Mouse (Mus musculus) layer of hippocampus, adult 11-12 months (tissue): ENCODE results near the gene Rpl26.

ENCODE experiments used
- DNase-seq: peaks from one replicate; pipeline ENCODE4 v3.0.0; 2022; ENCODE audit warnings: low spot score

Gene Rpl26

DNA sequence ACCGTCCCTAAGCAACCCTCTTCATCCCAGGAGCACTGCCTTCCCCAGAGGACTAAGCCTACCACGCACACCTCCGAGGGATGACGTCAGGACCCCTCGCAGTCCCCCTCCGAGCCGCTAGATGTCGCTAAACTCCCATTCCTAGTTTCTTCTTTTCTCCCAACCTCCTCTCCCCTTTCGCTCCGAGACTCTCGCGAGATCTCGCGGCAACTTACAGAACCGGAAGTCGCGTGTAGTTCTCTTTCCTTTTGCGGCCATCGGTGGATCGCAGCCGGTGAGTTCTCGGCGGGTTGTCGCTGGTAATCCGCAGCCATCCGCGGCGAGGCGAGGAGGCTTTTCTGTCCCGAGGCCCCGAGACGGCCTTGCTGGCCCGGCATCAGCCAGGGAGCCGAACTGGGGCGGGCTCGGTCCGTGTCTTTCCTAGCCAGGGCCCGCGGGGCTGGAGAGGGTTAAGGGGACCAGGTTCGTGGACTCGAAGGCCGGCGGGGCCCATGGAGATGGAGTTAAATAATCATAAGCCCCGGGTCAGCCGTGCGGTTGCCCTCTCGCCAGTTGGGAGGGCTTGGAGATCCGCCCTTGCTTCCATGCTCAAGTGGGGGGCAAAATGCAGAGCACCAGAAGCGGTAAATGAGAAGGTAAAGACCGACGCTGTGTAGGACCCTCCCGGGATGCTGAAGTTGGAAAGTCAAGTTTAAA lies at the start of gene Rpl26:
Rpl26 (plus strand) TSS at position 233 of the 696 bp plus-strand sequence.
- peak; percentile 99 for DNase-seq

DNA sequence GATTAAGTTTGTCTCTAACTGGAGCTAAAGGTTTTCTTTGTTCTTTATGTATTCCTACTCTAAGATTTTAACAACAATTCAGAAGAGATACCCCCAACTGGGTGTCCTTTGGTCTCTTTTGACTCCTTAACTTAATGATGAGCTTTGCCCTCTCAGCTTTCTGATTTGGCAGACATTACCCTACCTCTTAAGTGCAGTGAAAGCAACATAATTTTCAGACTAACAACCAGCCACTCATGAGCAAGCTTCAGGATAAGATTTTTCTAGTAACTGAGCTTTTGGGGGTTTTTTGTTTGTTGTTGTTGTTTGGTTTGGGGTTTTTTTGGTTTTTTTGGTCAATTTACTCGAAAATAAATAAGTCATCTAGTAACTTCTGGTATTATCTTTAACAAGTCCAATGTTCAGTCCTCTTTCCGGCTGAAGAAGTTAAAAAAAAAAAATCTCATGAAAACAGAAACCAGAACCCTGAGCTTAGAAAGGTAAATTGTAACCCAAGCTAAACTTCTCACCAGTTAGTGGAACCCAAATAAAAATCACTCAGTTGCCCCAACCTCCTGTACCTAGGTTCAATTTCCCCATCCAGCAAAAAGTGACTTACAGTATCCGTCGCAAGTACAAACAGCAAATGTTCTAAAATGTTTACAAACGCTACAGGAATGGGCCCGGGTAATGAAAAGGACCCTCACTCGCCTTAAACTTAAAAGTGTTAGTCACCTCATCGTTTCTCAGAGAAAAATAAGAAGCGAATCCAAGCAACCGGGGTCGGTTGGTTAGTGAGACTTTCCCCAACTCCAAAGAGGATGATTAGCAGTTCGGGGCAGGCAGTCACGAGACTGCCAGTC lies 49.5 kb upstream of the Rpl26 start:
- DNase-seq: no peak

DNA sequence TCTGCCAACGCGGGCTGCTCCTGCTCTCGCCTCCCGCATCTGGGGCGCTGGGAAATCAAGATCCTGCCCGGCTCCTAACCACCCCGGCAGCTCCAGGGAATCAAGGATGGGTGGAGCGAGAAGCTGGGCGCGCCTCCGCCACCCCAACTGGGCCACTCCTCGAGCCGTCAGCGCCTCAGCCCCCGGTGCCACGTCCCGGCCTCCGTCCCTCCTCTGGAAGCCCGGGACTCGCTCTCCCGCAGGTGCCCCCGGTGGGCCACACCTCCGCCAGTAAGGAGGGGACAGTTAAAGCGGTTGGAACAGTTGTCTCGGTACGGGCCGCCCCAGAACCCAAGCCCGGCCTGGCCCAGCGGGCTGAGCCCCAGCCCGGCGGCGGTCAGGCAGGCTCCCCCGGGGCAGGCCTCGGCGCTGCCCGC lies 48.9 kb upstream of the Rpl26 start:
- peak; percentile 60 for DNase-seq

DNA sequence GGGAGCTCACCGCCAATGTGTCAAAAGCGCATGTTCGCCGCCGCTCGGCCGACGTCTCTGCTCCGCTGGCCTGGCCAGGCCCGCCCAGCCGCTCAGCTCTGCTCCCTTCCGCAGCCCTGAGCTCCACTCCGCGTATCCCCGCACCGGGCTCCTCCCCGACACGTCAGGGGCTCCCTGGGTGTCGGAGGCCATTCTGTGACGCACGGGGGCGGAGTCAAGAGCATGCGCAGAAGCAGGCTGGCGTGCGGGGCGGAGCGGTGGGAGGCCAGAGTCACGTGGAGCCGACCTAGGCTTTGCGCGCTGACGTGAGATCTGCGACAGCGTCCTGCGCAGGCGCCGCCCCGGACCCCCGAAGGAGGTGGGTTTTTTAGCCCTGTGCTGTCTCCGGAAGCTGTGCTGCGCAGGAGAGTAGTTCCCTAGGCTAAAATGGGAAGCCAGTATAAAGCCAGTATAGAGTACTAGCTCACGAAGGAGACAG lies 48.4 kb upstream of the Rpl26 start:
- DNase-seq: peak; percentile 100

DNA sequence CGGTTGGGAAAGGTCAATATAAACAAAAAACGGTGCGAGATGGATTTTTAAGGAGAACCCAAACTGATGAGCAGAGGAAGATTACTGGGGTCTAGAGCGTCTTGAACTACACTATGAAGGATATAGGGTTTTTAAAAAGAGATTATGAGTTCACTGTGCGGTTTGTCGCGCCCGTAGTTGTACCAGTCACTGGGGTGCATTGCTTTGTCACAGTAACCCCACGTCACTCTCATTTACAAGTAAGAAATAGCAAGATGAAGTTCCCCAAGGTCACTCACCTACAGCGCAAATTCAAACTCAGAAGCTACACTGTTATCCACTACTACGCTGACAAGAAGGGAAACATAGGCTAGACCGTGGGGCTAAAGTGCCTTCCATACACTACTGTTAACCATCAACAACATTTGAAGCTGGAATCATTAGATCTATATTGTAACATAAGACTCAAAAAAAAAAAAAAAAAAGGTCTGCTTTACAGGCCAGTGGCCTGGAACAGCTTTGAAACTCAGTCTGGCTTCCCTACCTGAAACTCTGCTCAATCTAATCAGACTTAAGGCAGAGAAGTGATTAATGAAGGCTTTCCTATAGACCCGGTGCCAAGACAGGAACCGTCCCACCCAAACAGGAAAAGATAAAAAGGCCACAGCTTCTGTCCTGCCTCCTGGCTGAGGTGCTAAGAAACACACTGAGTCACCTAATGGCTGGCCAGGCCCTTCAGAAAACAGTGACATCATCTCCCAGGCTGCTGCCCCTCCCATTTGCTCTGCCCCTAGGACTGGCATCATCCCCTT lies 47.6 kb upstream of the Rpl26 start:
- no peak for DNase-seq

DNA sequence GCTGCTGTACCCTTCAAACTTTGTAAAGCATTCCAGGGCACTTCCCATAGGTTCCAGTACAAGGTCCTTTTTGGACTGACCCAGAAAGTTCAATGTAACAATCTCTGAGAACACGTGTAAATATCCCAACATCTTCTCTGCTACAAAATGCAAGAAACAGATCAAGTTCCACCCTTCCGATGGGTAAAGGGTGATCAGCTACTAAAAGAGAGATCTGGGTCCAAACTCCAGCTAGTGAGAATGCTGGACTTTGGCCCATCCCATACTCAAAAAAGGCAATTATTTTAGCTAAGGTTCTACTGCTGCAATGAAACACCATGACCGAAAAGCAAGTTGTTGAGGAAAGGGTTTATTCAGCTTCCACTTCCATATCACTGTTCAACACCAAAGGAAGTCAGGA lies 46.8 kb upstream of the Rpl26 start:
- DNase-seq: no peak

DNA sequence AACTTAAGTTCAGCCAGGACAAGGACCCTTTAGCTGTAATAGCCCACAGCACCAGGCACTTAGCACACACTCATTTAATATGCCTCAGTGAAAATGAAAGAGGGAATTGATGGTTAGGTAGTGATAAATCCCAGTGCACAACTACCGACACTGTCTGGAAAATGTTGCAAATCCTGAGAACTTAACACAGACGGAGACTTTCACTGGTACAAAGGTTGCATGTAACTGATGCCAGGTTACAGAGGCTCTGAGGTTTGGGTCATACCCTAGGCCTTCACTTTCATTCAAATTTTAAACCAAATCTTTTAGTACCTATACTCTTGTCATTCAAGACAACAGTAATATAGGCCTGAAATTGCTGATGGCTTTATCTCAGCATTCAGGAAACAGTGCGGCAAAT lies 44.1 kb upstream of the Rpl26 start:
- DNase-seq: no peak

DNA sequence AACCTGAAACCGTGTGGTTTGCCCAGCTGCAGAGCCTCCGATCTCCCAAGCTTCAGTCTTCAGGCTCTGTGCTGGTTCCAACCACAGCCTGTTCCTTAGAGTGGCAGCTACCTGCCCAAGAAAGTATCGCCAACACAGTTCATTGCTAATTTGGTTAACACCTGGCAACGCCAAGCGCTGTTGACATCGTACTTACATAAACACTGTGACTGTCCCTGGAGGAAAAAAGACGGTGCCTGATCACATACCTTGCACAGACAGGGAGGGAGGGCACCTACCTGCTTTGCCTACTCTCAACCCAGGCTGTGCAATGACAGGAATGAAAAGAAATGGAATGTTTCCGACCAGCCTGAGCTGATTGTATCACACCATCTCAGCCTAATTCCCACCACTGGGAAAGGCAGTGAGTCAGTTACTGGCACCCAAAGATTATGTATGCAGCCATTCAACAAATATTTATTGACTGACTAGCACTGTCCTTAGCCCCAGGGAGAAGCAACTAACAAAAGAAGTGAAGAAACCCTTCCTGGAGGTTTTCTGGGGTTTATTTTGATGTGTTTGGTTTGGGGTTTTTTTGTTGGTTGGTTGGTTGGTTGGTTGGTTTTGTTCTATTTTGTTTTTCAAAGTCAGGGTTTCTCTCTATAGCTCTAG lies 41.3 kb upstream of the Rpl26 start:
- no peak for DNase-seq

DNA sequence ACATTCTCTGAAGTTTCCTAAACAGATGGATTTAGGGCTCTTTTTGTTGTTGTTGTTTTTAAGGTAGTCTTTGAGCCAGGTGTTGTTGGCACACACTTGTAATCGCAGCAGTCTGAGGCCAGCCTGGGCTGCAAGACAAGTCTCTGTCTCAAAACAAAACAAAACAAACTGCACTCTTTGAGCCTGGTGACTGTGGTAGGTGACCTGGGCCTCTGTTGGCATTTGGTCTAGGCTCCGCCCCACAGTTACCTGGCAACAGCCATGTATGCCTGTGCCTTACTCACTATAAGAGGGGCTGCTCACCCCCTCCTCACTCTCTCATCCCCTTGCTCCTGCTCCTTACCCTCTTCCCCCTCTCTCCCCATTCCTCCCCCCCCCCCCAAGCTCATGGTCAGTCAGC lies 39.1 kb upstream of the Rpl26 start:
- DNase-seq: no peak

DNA sequence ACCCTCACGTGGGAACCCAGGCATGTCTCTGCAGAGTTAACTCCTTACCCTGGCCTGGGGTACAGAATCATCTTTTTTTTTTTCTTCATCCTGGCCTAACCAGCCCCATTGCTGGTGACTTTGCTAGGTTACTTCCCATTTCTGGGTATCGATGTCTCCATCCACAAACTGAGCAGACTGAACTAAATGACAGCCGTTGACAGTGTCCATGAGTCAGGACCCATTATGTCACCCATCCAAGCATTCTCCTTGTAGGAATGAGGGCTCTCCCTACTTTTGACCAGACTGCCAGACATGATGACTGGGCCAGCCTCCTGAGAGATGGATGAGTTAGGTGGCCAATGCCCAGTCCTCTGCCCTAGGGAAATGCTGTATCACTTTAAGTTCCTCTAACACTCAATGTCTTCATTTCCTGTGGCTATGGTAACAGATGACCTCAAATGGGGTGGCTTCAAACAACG lies 37.7 kb upstream of the Rpl26 start:
- DNase-seq: no peak

DNA sequence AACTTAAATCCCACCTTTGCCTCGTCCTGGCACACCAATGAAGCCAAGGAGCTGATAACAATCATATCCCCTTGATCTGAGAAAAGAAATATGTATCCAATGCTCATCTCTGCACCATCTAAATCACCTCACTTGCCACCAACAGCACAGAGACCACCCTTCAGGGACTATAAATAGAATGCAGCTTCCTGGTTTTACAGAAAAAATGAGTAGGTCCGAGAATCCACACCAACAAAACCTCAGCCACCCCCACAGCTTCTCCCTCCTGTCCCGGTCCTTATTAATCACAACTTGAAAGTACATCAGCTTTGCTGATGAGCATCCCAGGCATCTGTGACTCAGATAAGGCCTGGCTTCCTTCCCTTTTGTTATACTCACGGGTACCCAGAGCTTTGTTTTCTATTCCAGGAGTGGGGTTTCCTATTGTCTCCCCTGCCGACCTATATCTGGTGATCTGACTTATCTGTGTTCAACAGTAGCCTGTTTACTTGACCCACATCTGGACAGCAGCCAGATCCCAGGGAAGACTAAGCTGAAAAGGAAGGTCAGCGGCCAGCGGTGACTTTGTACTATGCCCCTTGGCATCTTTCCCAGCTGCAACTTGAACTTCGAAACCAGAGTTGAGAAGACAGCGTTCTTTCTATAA lies 36.7 kb upstream of the Rpl26 start:
- DNase-seq: no peak

DNA sequence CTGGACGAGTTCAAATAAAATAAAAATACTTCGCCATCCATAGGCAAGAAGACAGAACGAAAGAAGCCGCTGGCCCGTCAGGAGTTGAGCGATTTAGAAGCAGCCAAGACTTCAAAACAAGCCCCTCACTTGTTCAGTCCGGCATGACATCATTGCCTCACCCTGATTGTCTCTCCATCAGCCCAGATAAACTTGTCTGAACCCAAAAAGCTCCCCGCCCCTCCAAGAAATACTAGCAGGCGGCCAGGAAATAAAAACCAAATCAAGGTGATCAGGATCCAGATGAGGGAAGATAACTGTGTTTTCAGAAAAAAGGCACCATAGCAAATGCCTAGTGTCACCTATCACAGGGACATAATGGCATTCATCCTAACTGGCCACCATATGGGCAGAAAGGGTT lies 30.1 kb upstream of the Rpl26 start:
- DNase-seq: no peak

DNA sequence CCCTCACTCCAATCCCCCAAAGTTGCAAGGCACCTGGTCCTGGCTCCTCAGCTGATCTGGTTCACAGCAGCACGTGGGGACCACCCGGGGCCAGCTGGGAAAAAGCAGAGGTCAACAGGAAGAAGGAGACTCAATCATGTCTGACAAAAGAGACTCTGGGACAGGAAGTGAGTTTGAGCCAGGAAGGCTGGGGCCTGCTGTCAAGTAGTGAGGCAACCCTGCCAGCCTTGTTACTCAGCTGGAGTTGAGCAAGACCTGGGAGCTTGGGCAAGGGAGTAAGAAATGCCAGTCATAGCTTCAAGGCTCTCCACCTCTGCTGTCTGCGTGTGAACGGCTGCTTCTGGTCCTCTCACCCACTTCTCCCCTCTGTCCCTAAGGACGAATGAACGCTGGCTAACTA lies 29.6 kb upstream of the Rpl26 start, which contains the start of gene Ndel1:
Ndel1 (minus strand) TSS at position 111 of the 400 bp plus-strand sequence.
- no peak for DNase-seq

DNA sequence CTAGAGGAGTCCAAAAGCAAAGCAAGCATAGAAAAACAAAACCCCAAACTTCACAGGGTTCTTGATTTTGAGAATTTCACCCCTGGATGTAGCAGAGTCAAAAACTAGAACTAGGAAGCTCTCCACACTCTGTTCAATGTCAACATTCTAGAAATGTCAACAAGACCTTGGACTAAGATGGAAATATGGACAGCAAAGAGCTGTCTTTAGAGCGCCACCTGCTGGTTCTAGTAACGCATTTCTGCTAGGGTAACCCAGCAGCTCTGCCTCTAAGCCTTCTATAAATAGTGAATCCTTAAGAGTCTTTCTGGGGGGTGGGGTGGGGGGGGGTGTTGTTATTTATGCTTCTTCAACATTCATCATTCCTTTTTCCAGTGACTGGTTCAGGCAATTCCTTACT lies 26.5 kb upstream of the Rpl26 start:
- DNase-seq: peak; percentile 55

DNA sequence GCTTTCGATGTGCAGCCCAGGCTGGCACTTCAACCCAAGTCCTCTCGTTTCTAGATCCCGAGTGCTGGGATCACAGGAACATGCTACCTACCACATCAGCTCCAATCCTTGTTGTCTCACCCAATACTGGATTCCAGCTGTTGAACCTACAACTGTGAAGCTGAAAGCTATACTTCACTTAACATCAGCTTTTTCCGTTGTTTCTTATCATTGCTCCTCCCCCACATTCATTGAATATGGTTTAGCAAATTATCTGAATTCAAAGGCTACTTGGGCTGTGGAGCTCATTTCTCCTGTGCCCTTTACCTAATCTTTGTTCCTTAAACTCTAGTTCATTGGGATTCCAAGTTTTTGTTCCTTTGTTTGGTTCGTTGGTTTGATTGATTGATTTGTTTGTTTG lies 22.6 kb upstream of the Rpl26 start:
- no peak for DNase-seq

DNA sequence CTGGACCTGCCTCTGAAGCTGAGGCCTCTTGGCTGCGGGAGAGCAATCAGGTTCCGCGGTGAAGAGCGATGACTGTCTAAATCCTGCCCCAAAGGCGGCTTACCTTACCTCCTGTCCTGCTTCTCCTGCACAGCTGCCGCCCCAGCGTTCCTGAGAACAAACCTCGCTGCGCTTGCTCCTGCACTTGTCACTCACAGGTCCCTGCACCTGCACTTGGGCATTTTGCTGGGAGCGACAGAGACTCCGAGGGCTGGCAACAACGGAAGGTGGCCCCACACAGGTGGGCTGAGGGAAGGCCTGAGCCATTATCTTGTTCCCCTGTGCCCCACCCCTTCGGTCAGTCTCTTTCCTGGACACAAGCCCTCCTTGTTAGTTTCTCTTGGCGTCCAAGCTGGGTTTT lies 19.3 kb upstream of the Rpl26 start:
- DNase-seq: no peak

DNA sequence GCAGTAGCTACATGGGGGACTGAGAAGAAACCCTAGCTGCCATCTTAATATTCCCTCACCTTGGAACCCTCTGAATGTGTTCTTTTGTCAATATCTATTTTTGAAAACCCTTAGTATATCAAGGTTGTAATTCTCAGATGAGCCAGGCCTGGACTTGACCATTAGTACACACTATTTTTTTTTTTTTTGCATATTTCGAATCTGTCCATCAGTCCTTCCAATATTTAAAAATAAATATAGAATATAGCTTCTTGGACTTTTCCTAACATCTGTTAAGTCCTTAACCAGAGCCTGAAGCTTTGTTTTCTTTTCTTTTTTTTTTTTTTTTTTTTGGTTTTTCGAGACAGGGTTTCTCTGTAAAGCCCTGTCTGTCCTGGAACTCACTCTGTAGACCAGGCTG lies 17.5 kb upstream of the Rpl26 start:
- no peak for DNase-seq

DNA sequence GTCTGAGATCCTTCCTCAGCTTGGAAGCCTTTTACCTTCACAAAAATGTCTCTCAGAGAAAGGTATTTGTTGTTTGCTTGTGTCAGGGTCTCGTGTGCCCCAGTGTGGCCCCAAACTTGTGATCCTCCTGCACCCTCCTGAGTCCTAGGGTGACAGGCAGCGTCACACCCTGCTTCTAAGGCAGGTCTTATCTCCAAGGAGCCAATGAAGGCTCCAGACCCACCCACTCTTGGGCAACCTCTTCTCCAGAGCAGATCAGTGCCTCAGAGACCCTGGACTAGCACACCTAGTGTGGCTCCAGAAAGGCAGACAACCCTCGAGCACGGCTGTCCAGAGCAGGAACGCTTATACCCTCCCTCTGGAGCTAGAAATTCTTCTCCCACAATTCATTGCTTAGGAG lies 17.0 kb upstream of the Rpl26 start:
- DNase-seq: no peak

DNA sequence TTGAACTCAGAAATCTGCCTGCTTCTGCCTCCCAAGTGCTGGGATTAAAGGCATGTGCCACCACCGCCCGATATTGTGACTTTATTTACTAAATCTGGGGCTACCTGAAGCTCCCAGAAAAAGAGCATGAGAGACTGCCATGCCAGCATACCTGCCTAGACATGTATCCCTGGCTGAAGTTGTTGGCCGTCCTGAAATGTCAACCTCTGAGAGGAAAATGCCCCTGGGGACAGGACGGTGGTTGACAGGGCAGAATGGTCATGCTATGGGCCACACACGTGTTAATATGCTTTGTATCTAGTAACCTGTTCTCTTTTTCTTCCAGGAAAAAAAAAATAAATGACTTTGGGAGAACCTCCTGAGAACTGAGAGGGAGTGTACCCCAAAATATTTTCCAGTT lies 15.3 kb upstream of the Rpl26 start:
- no peak for DNase-seq

DNA sequence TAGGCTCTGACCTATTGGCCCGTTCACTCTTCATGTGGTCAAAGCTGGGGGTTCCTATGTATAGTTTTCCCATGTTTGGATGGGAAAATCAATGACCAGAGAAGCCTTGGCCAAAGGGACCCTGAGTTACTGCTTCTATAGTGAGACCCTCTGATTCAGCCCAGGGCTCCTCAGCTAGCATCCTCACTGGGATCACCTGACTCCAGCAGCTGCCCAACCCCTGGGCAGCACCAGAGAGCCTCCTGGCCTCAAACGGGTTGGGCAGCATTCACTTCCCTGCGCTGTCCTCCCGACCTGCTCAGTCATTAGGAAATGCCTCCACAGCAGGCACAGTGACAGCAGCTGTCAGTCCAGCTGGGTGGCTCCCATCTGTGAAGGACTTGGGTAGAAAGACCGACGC lies 13.1 kb upstream of the Rpl26 start, which contains the start of gene Rnf222:
Rnf222 (plus strand) TSS at position 301 of the 400 bp plus-strand sequence.
- no peak for DNase-seq

DNA sequence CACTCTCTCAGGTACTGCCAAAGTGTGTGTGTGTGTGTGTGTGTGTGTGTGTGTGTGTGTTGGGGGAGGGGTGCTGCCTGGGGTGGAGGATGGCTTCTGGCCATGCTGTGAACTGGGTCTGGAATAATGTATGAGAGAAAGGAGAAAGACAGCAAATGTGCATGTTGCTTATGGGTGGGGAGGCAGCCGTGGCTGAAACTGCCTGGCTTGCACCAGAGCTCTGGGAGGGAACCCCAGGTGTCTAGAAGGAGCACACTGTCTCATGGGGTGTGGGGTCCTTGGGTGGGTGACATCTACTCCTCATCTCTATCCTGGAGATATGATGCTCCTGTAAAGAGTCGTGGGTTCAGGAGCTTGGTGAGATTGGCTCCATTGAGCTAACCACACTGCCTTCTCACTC lies 12.7 kb upstream of the Rpl26 start:
- no peak for DNase-seq
